Mouse (Mus musculus) forebrain, embryonic 16.5 days (tissue): ENCODE measurements around the gene Mfap1a. TPM values are rescaled to one million over a fixed set of nuclear protein-coding genes. Genes with fewer than 3 reads are reported as not detected.
"Not testable (repeated sequence)": the region's sequence is repeated elsewhere in the genome, so short reads cannot be mapped to it uniquely, and the experiment has no call there.

ENCODE experiments used
- ATAC-seq: fragments of 200-750 bp; cut with Nextera tagmentation; 2 replicates; pipeline ENCODE4 v1.8.0; 2017; ENCODE audit warnings: mild to moderate bottlenecking, moderate library complexity
- H3K27ac ChIP-seq: fragments of 300-500 bp; sonication (generic); 2 replicates; pipeline ENCODE4 v1.5.1; 2014; ENCODE audit warnings: low read length, control low read depth
- H3K27me3 ChIP-seq: fragments of 300-500 bp; sonication (generic); replicated peaks from 2 replicates; pipeline ENCODE4 v1.6.1; 2014; ENCODE audit warnings: low read length; ENCODE audit not compliant: control insufficient read depth, insufficient read depth
- H3K36me3 ChIP-seq: fragments of 300-500 bp; sonication (generic); 2 replicates; pipeline ENCODE4 v1.6.1; 2014; ENCODE audit not compliant: control insufficient read depth, insufficient read depth
- H3K4me1 ChIP-seq: fragments of 300-500 bp; sonication (generic); replicated peaks from 2 replicates; pipeline ENCODE4 v1.6.1; 2014; ENCODE audit warnings: low read length; ENCODE audit not compliant: control insufficient read depth, insufficient read depth
- H3K4me2 ChIP-seq: fragments of 300-500 bp; sonication (generic); 2 replicates; pipeline ENCODE4 v1.6.1; 2014; ENCODE audit warnings: mild to moderate bottlenecking, low read length, control low read depth
- H3K4me3 ChIP-seq: fragments of 300-500 bp; sonication (generic); replicated peaks from 2 replicates; pipeline ENCODE4 v1.5.1; 2014; ENCODE audit warnings: mild to moderate bottlenecking, low read length, control low read depth
- H3K9ac ChIP-seq: fragments of 300-500 bp; sonication (generic); replicated peaks from 2 replicates; pipeline ENCODE4 v1.6.1; 2014; ENCODE audit warnings: low read depth, low read length, control low read depth
- H3K9me3 ChIP-seq: fragments of 300-500 bp; sonication (generic); 2 replicates; pipeline ENCODE4 v1.6.1; 2016; ENCODE audit warnings: low read length; ENCODE audit not compliant: control insufficient read depth
- WGBS: fragments of 180-500 bp; shearing (Covaris S2); extraction: QIAGEN DNeasy Blood & Tissue Kit; methylation state at CpG from one replicate; pipeline ENCODE4 v1.1.7; 2014; 5-methylcytosine and 5-hydroxymethylcytosine counted together
- polyA plus RNA-seq: library from polyadenylated mRNA; unstranded; fragments of >200 nt; fragmentation: Nextera tagmentation; extraction: Ambion mirVana; gene quantifications from 2 replicates; pipeline ENCODE4 v1.2.1, GENCODE M21; 2015

The Mfap1a gene
- 34.0 and 35.2 TPM in 2 replicates for polyA plus RNA-seq

- H3K9me3 ChIP-seq, H3K36me3 ChIP-seq, H3K27me3 ChIP-seq: not testable (repeated sequence)
- H3K27ac ChIP-seq: peak within 1 kb of the TSS; percentile 62
- peak within 1 kb of the TSS; percentile 63 for H3K4me3 ChIP-seq
- peak within 1 kb of the TSS; percentile 62 for H3K4me2 ChIP-seq
- H3K9ac ChIP-seq: peak within 1 kb of the TSS; percentile 62
- peaks cover 11% of the 10 kb centered on the region for H3K4me1 ChIP-seq
- 5% methylated on average over 40 of the region's 42 CpGs for WGBS
- ATAC-seq: peak; percentile 97
Observed at GRCm38 (mm10) chr2:121505942-121506882, at the start of gene Mfap1a, which contains the start of gene Wdr76. Mfap1a (minus strand) TSS chr2:121506665. Wdr76 (plus strand) TSS chr2:121506723.

- Histone ChIP-seq H3K4me3 (no peak overlapping the region), H3K9me3 (no peaks in the 10 kb centered on the region), H3K36me3 (peaks cover 3% of the 10 kb centered on the region; the same call in 1 of the 2 replicates), H3K4me2 (no peak overlapping the region), H3K27ac (no peak overlapping the region), H3K27me3 (no peaks in the 10 kb centered on the region), H3K4me1 (no peaks in the 10 kb centered on the region), H3K9ac (no peak overlapping the region)
- WGBS: 84% methylated on average over 8 of the region's 8 CpGs
- ATAC-seq: no peak
Observed at GRCm38 (mm10) chr2:121551271-121551670, 44.8 kb upstream of the Mfap1a start.

GRCm38 (mm10) chr2:121549630-121550029, 43.2 kb upstream of the Mfap1a start:
- Histone ChIP-seq H3K4me1 (no peaks in the 10 kb centered on the region), H3K9me3 (no peaks in the 10 kb centered on the region), H3K27me3 (no peaks in the 10 kb centered on the region), H3K9ac (no peak overlapping the region), H3K4me3 (no peak overlapping the region), H3K27ac (no peak overlapping the region), H3K4me2 (no peak overlapping the region), H3K36me3 (peaks cover 3% of the 10 kb centered on the region; the same call in 1 of the 2 replicates)
- ATAC-seq: no peak
- 91% methylated on average over 6 of the region's 6 CpGs for WGBS

DNA sequence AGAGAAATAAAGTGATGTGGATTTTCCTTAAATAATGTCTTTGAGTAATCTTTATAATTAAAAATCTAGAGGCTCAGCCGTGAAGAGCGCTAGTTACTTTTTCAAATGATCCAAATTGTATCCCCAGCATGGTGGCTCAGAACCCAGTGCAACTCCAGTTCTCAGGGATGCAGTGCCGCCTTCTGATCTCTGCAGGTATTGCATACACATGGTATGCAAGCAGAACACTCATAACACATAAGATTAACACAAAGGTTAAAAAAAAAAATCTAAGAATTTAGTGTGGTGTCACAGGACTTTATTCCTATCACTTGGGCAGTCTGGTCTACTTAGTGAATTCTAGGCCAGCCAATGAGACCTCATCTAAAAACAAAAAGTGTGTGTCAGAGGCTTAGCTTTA, 38.4 kb upstream of the Mfap1a start:
- Histone ChIP-seq H3K9me3 (no peaks in the 10 kb centered on the region), H3K36me3 (peaks cover 10% of the 10 kb centered on the region), H3K4me3 (no peak overlapping the region), H3K27me3 (no peaks in the 10 kb centered on the region), H3K27ac (no peak overlapping the region), H3K4me1 (no peaks in the 10 kb centered on the region), H3K9ac (no peak overlapping the region), H3K4me2 (no peak overlapping the region)
- no peak for ATAC-seq
- 85% methylated on average over 3 of the region's 3 CpGs for WGBS

GRCm38 (mm10) chr2:121525056-121525455, 18.6 kb upstream of the Mfap1a start:
- ATAC-seq: no peak
- 98% methylated on average over 2 of the region's 2 CpGs for WGBS

GRCm38 (mm10) chr2:121522830-121523229, 16.4 kb upstream of the Mfap1a start:
- not testable (repeated sequence) for H3K36me3 ChIP-seq, H3K4me3 ChIP-seq
- 94% methylated on average over 3 of the region's 3 CpGs for WGBS

More at GRCm38 (mm10) chr2:121525056-121525455, 18.6 kb upstream of the Mfap1a start:
- no peak overlapping the region for H3K27ac ChIP-seq
- H3K4me1 ChIP-seq: no peaks in the 10 kb centered on the region
- no peak overlapping the region for H3K4me2 ChIP-seq
- no peaks in the 10 kb centered on the region for H3K9me3 ChIP-seq
- H3K4me3 ChIP-seq: no peak overlapping the region
- H3K27me3 ChIP-seq: no peaks in the 10 kb centered on the region
- no peak overlapping the region for H3K9ac ChIP-seq
- no peaks in the 10 kb centered on the region for H3K36me3 ChIP-seq

DNA sequence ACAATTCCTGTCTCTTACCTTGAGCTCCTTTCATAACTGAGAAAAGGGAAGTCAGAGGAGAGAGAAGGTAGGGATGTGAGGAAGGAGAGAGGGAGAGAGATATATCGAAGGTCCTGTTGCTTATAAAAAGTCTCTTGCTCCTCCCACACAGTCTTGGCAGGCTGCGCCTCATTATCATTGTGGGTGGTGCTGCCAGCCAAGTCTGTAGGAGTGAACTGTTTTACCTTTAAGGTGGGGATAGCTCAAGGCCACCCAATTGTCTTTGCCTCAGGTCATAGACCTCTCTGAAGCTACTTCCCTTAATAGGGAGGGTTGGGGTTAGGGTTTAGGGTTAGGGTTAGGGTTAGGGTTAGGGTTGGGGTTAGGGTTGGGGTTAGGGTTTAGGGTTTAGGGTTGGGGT, 15.5 kb upstream of the Mfap1a start:
- no peak for ATAC-seq
- no peaks in the 10 kb centered on the region for H3K27me3 ChIP-seq
- H3K9ac ChIP-seq: no peak overlapping the region
- H3K4me1 ChIP-seq: no peaks in the 10 kb centered on the region
- H3K4me3 ChIP-seq: no peak overlapping the region
- 87% methylated on average over 2 of the region's 2 CpGs for WGBS
- H3K27ac ChIP-seq: no peak overlapping the region
- no peaks in the 10 kb centered on the region for H3K9me3 ChIP-seq
- H3K36me3 ChIP-seq: peaks cover 3% of the 10 kb centered on the region; the same call in 1 of the 2 replicates
- H3K4me2 ChIP-seq: no peak overlapping the region

More at GRCm38 (mm10) chr2:121522830-121523229, 16.4 kb upstream of the Mfap1a start:
- H3K4me2 ChIP-seq, H3K27me3 ChIP-seq, H3K4me1 ChIP-seq, H3K9ac ChIP-seq, ATAC-seq, H3K27ac ChIP-seq, H3K9me3 ChIP-seq: not testable (repeated sequence)

DNA sequence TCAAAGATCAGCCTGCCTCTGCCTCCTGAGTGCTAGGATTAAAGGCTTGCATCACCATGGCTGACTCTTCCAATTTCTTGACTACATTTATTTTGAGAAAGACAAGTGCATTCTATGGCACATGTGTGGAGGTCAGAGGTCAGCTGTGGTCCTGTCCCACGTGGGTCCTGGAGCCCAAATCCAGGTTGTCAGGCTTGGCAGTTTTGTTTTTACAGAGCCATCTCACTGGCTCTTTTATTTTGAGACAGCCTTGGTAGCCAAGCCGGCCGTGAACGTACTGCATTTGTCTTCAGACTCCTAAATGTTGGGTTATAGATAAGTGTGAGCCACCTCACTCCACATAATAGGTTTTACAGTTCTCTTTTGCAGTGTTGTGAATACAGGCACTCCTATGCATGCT, 12.2 kb upstream of the Mfap1a start:
- H3K9me3 ChIP-seq, H3K4me1 ChIP-seq, H3K36me3 ChIP-seq, H3K4me3 ChIP-seq, ATAC-seq, H3K9ac ChIP-seq, H3K27ac ChIP-seq, H3K27me3 ChIP-seq, H3K4me2 ChIP-seq: not testable (repeated sequence)
- WGBS: 94% methylated on average over 4 of the region's 4 CpGs

GRCm38 (mm10) chr2:121518106-121518505, 11.6 kb upstream of the Mfap1a start:
- no peaks in the 10 kb centered on the region for H3K9me3 ChIP-seq
- peaks cover 3% of the 10 kb centered on the region; the same call in 1 of the 2 replicates for H3K36me3 ChIP-seq
- H3K4me3 ChIP-seq: no peak overlapping the region
- no peak overlapping the region for H3K9ac ChIP-seq
- no peak overlapping the region for H3K27ac ChIP-seq
- WGBS: 98% methylated on average over 5 of the region's 5 CpGs
- no peaks in the 10 kb centered on the region for H3K27me3 ChIP-seq
- H3K4me1 ChIP-seq: no peaks in the 10 kb centered on the region
- no peak for ATAC-seq
- no peak overlapping the region for H3K4me2 ChIP-seq
